Mouse (Mus musculus) forelimb bud, embryonic 11.5 days (tissue): ENCODE data around the gene Pak2.

Experiments
- DNase-seq: peaks from one replicate; pipeline ENCODE4 v3.0.0-alpha.2; 2012; ENCODE audit warnings: low read depth, low spot score

Pak2 gene

GRCm38 (mm10) chr16:32078991-32079511 lies at the start of gene Pak2:
Gene Pak2 (minus strand): TSS chr16:32079342.
- peak; percentile 74 for DNase-seq

- DNase-seq: no peak
Measured at GRCm38 (mm10) chr16:32127046-32127445, 47.9 kb upstream of the Pak2 start.

GRCm38 (mm10) chr16:32125364-32125763 lies 46.2 kb upstream of the Pak2 start:
- no peak for DNase-seq

GRCm38 (mm10) chr16:32124444-32125335 lies 45.5 kb upstream of the Pak2 start:
- DNase-seq: no peak

- no peak for DNase-seq
Measured at GRCm38 (mm10) chr16:32124020-32124419, 44.9 kb upstream of the Pak2 start.

GRCm38 (mm10) chr16:32120454-32120853 lies 41.3 kb upstream of the Pak2 start:
- no peak for DNase-seq

GRCm38 (mm10) chr16:32116186-32116585 lies 37.0 kb upstream of the Pak2 start:
- no peak for DNase-seq

GRCm38 (mm10) chr16:32115781-32116180 lies 36.6 kb upstream of the Pak2 start:
- DNase-seq: no peak

- peak; percentile 79 for DNase-seq
Measured at GRCm38 (mm10) chr16:32114968-32115695, 36.0 kb upstream of the Pak2 start.

GRCm38 (mm10) chr16:32114406-32114805 lies 35.3 kb upstream of the Pak2 start:
- no peak for DNase-seq

- DNase-seq: no peak
Measured at GRCm38 (mm10) chr16:32113541-32114218, 34.5 kb upstream of the Pak2 start.

GRCm38 (mm10) chr16:32110951-32111699 lies 32.0 kb upstream of the Pak2 start:
- no peak for DNase-seq

GRCm38 (mm10) chr16:32108578-32108977 lies 29.4 kb upstream of the Pak2 start:
- no peak for DNase-seq

GRCm38 (mm10) chr16:32108170-32108569 lies 29.0 kb upstream of the Pak2 start:
- no peak for DNase-seq

- no peak for DNase-seq
Measured at GRCm38 (mm10) chr16:32107342-32108045, 28.4 kb upstream of the Pak2 start.

GRCm38 (mm10) chr16:32105698-32106097 lies 26.6 kb upstream of the Pak2 start:
- DNase-seq: no peak

- no peak for DNase-seq
Measured at GRCm38 (mm10) chr16:32102295-32102694, 23.2 kb upstream of the Pak2 start.

GRCm38 (mm10) chr16:32099638-32100150 lies 20.6 kb upstream of the Pak2 start, which contains the start of the genes Pigx and Cep19:
Gene Pigx (minus strand): TSS chr16:32099740.
Gene Cep19 (plus strand): TSS chr16:32099800.
- peak; percentile 94 for DNase-seq

- no peak for DNase-seq
Measured at GRCm38 (mm10) chr16:32098897-32099637, 19.9 kb upstream of the Pak2 start.
